Mouse (Mus musculus): ENCODE measurements around the gene Gpr45. TPM values are rescaled to one million over a fixed set of nuclear protein-coding genes. Genes with fewer than 3 reads are reported as not detected.

Gpr45 gene
- polyA plus RNA-seq (2017; shearing (Covaris generic)) = not detected

GRCm38 (mm10) chr1:42952734-42953481 lies at the start of gene Gpr45:
Gene Gpr45, plus strand, starts transcription at chr1:42952872.

Other genes starting within 250 kb of the Gpr45 start
- 43.7 TPM for gene Mrps9, start 101.6 kb upstream of the Gpr45 start, polyA plus RNA-seq (2017; shearing (Covaris generic))
- gene Tgfbrap1, start 145.8 kb downstream of the Gpr45 start, polyA plus RNA-seq (2017; shearing (Covaris generic)) = 11.4 TPM
- gene AI597479, start 145.8 kb downstream of the Gpr45 start, polyA plus RNA-seq (2017; shearing (Covaris generic)) = 13.2 TPM
- gene Fhl2, start 244.1 kb downstream of the Gpr45 start, polyA plus RNA-seq (2017; shearing (Covaris generic)) = 4.5 TPM

Measured in effector memory CD4-positive, alpha-beta T cell, adult 7 months (primary cell).